Mouse (Mus musculus) regulatory T cell (primary cell): Measurements from ENCODE around the gene Ercc2.

Source experiments
- in situ Hi-C: fragments of 300-600 bp; cut with MboI, MseI; formaldehyde crosslinking; loops from one replicate; pipeline ENCODE4 v1.15.1; 2025; ENCODE audit warnings: high pct_unique_total_duplicates

The Ercc2 gene

GRCm38 (mm10) chr7:19381377-19382165 is at the start of gene Ercc2:
Ercc2 (plus strand) TSS chr7:19382010.
- in situ Hi-C loops = no loop called here

GRCm38 (mm10) chr7:19332709-19333352 is 49.0 kb upstream of the Ercc2 start:
- in situ Hi-C loops = no loop called here

- in situ Hi-C loops = no loop called here
Observed at GRCm38 (mm10) chr7:19335583-19335982, 46.2 kb upstream of the Ercc2 start.

GRCm38 (mm10) chr7:19337122-19337521 is 44.7 kb upstream of the Ercc2 start:
- in situ Hi-C loops = no loop called here

- in situ Hi-C loops = no loop called here
Observed at GRCm38 (mm10) chr7:19338060-19338459, 43.8 kb upstream of the Ercc2 start.

- in situ Hi-C loops = no loop called here
Observed at GRCm38 (mm10) chr7:19338596-19338995, 43.2 kb upstream of the Ercc2 start.

GRCm38 (mm10) chr7:19341250-19341649 is 40.6 kb upstream of the Ercc2 start:
- in situ Hi-C loops = loop anchor here (5.0 kb wide), 1 partner anchor 34 kb away; no protein-coding TSS in a partner anchor

- in situ Hi-C loops = loop anchor here (5.0 kb wide), 1 partner anchor 35 kb away; no protein-coding TSS in a partner anchor
Observed at GRCm38 (mm10) chr7:19341761-19342409, 39.9 kb upstream of the Ercc2 start.

- in situ Hi-C loops = loop anchor here (5.0 kb wide), 1 partner anchor 35 kb away; no protein-coding TSS in a partner anchor
Observed at GRCm38 (mm10) chr7:19342481-19343027, 39.3 kb upstream of the Ercc2 start.

GRCm38 (mm10) chr7:19343210-19343808 is 38.5 kb upstream of the Ercc2 start:
- in situ Hi-C loops = loop anchor here (5.0 kb wide), 1 partner anchor 36 kb away; no protein-coding TSS in a partner anchor

- in situ Hi-C loops = loop anchor here (5.0 kb wide), 1 partner anchor 37 kb away; no protein-coding TSS in a partner anchor
Observed at GRCm38 (mm10) chr7:19344237-19344847, 37.5 kb upstream of the Ercc2 start, which contains the start of gene Ercc1. Ercc1 (plus strand) TSS chr7:19344778.

- in situ Hi-C loops = loop anchor here (5.0 kb wide), 1 partner anchor 38 kb away; no protein-coding TSS in a partner anchor
Observed at GRCm38 (mm10) chr7:19344938-19345471, 36.8 kb upstream of the Ercc2 start.

- in situ Hi-C loops = no loop called here
Observed at GRCm38 (mm10) chr7:19349188-19349915, 32.5 kb upstream of the Ercc2 start.

- in situ Hi-C loops = no loop called here
Observed at GRCm38 (mm10) chr7:19350221-19350620, 31.6 kb upstream of the Ercc2 start.

- in situ Hi-C loops = no loop called here
Observed at GRCm38 (mm10) chr7:19354991-19355390, 26.8 kb upstream of the Ercc2 start.

GRCm38 (mm10) chr7:19356311-19356710 is 25.5 kb upstream of the Ercc2 start:
- in situ Hi-C loops = no loop called here

- in situ Hi-C loops = no loop called here
Observed at GRCm38 (mm10) chr7:19357381-19358375, 24.1 kb upstream of the Ercc2 start.

GRCm38 (mm10) chr7:19358634-19359033 is 23.2 kb upstream of the Ercc2 start:
- in situ Hi-C loops = no loop called here
